8 mouse cellular contexts compared by ENCODE assay signal in the genomic region with DNA sequence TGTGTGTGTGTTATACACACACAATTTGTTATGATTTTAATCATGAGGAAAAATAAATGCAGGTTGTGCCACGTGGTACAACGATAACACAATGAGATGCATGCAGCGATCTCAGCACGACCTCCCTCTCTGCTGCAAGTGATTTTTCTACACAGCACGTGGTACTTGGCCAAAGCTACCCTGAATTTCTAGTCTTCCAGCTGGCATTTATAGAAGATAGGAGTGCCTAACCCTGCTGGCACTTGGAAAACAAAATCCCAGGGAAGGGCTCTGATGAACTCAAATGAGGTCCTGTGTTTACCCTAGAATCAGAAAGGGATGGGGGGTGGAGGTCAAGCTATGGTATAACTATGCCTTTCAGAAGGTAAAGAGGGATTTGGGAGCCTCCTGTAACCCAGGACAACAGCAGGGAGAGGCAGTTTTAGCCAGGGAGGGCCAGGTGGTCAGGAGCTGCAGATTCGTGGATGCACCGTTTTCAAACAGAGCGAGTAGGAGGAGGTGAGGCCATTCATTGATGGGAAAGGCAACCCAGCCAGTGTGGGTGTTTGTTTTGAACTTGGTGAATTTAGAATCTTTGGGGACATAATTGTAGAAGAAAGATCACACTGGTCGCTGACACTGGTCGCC. TPM values are rescaled to one million over a fixed set of nuclear protein-coding genes. Genes with fewer than 3 reads are reported as not detected.
DNase-seq lines count a peak whose midpoint lies in the region; ATAC-seq lines count a peak whose summit lies in the region.

No protein-coding gene starts in this region.

- H3K27me3 ChIP-seq in hindbrain, embryonic 10.5 days (ENCODE audit: insufficient read depth, poor library complexity, severe bottlenecking): 0 out of 2 replicates have a peak, but pooled peaks cover 3% of the 10 kb centered on the region
- H3K27me3 ChIP-seq in hindbrain, embryonic 11.5 days (ENCODE audit: control insufficient read depth, insufficient read depth, low read length): no peaks in the 10 kb centered on the region
- H3K27me3 ChIP-seq in hindbrain, embryonic 12.5 days: no peaks in the 10 kb centered on the region
- H3K27me3 ChIP-seq in midbrain, embryonic 10.5 days (ENCODE audit: low read depth, poor library complexity, severe bottlenecking): peaks cover 7% of the 10 kb centered on the region; the same call in 1 of the 2 replicates

- no peaks in the 10 kb centered on the region for H3K36me3 ChIP-seq in hindbrain, embryonic 10.5 days
- H3K36me3 ChIP-seq in hindbrain, embryonic 11.5 days (ENCODE audit: control insufficient read depth, insufficient read depth, low read length): no peaks in the 10 kb centered on the region
- no peaks in the 10 kb centered on the region for H3K36me3 ChIP-seq in hindbrain, embryonic 12.5 days
- no peaks in the 10 kb centered on the region for H3K36me3 ChIP-seq in midbrain, embryonic 10.5 days

- no peaks in the 10 kb centered on the region for H3K9me3 ChIP-seq in hindbrain, embryonic 10.5 days
- H3K9me3 ChIP-seq in hindbrain, embryonic 11.5 days (ENCODE audit: control insufficient read depth, low read length): no peaks in the 10 kb centered on the region
- no peaks in the 10 kb centered on the region for H3K9me3 ChIP-seq in hindbrain, embryonic 12.5 days (replicated peaks)
- H3K9me3 ChIP-seq in midbrain, embryonic 10.5 days (replicated peaks): no peaks in the 10 kb centered on the region

- no peak overlapping the region for H3K9ac ChIP-seq in hindbrain, embryonic 11.5 days (ENCODE audit: low read depth, low read length)
- H3K9ac ChIP-seq in hindbrain, embryonic 12.5 days: no peak overlapping the region

- H3K4me1 ChIP-seq in hindbrain, embryonic 10.5 days (replicated peaks): peaks cover 30% of the 10 kb centered on the region
- no peaks in the 10 kb centered on the region for H3K4me1 ChIP-seq in hindbrain, embryonic 11.5 days (replicated peaks; ENCODE audit: control insufficient read depth, insufficient read depth, low read length)
- peaks cover 22% of the 10 kb centered on the region for H3K4me1 ChIP-seq in hindbrain, embryonic 12.5 days
- H3K4me1 ChIP-seq in midbrain, embryonic 10.5 days: peaks cover 42% of the 10 kb centered on the region

- DNase-seq in hindbrain, embryonic 10.5 days (ENCODE audit: low spot score): no peak
- DNase-seq in hindbrain, embryonic 11.5 days (ENCODE audit: low spot score): no peak
- peak; percentile 68 for DNase-seq in brain, adult 2 months (ENCODE audit: low read depth, low spot score)
- no peak for DNase-seq in midbrain, embryonic 10.5 days (ENCODE audit: low spot score)
- no peak for DNase-seq in adrenal gland, postnatal 14 days
- no peak for DNase-seq in spleen, postnatal 36 days (ENCODE audit: low spot score in 2 of 2)

- no peak overlapping the region for H3K4me2 ChIP-seq in hindbrain, embryonic 11.5 days (replicated peaks; ENCODE audit: low read depth, low read length)
- H3K4me2 ChIP-seq in hindbrain, embryonic 12.5 days (replicated peaks): 0 out of 2 replicates have a peak overlapping the region, but pooled peaks have one; percentile 23

- H3K4me3 ChIP-seq in hindbrain, embryonic 10.5 days: no peak overlapping the region
- H3K4me3 ChIP-seq in hindbrain, embryonic 11.5 days (ENCODE audit: low read depth, low read length): no peak overlapping the region
- no peak overlapping the region for H3K4me3 ChIP-seq in hindbrain, embryonic 12.5 days
- peak overlapping the region; percentile 17; the same call in 1 of the 2 replicates for H3K4me3 ChIP-seq in midbrain, embryonic 10.5 days

- peak overlapping the region; percentile 71 for H3K27ac ChIP-seq in hindbrain, embryonic 10.5 days
- no peak overlapping the region for H3K27ac ChIP-seq in hindbrain, embryonic 11.5 days (ENCODE audit: low read depth, low read length)
- no peak overlapping the region; the same call in 1 of the 2 replicates for H3K27ac ChIP-seq in hindbrain, embryonic 12.5 days
- peak overlapping the region; percentile 73 for H3K27ac ChIP-seq in midbrain, embryonic 10.5 days (replicated peaks)

- WGBS in hindbrain, embryonic 10.5 days: 68% methylated on average over 10 of the region's 10 CpGs
- WGBS in hindbrain, embryonic 11.5 days: 70% methylated on average over 10 of the region's 10 CpGs
- 60% methylated on average over 10 of the region's 10 CpGs for WGBS in hindbrain, embryonic 12.5 days
- WGBS in midbrain, embryonic 10.5 days: 70% methylated on average over 10 of the region's 10 CpGs

- ATAC-seq in hindbrain, embryonic 11.5 days (ENCODE audit: low FRiP score): no peak
- ATAC-seq in hindbrain, embryonic 12.5 days (ENCODE audit: low FRiP score): no peak
- ATAC-seq in activated CD4-positive, CD25-positive, alpha-beta regulatory T cell, adult 4 months: no peak

RNA-seq across cellular contexts. Expression of gene Vcpkmt, which starts 46.1 kb away (rescaled TPM):
- polyA plus RNA-seq in hindbrain, embryonic 10.5 days (2016; fragmentation: Nextera tagmentation; extraction: Ambion mirVana): 21.3 and 24.9 TPM in 2 replicates
- 18.9 and 19.6 TPM in 2 replicates for polyA plus RNA-seq in hindbrain, embryonic 11.5 days (2014; fragmentation: Nextera tagmentation; extraction: Ambion mirVana)
- polyA plus RNA-seq in hindbrain, embryonic 12.5 days (2016; fragmentation: Nextera tagmentation; extraction: Ambion mirVana): 22.1 and 23.0 TPM in 2 replicates
- polyA plus RNA-seq in midbrain, embryonic 10.5 days (2016; fragmentation: Nextera tagmentation; extraction: Ambion mirVana): 20.1 and 21.4 TPM in 2 replicates
- 8.9 and 12.5 TPM in 2 replicates for total RNA-seq in adrenal gland, postnatal 14 days (2021)
- 10 to 100 TPM; 14.1 to 19.5 TPM for polyA plus RNA-seq in activated CD4-positive, CD25-positive, alpha-beta regulatory T cell, adult 4 months (2017; shearing (Covaris generic))

Comparison
In these comparisons a context has a peak if more than half of its experiments do, and no peak if none do; other contexts are left out.
1. H3K27ac ChIP-seq: peak in hindbrain, embryonic 10.5 days (single experiment) and midbrain, embryonic 10.5 days (single experiment); none in hindbrain, embryonic 11.5 days (single experiment) and hindbrain, embryonic 12.5 days (single experiment).